Mouse (Mus musculus): ENCODE data around the gene Hapln4.

The Hapln4 gene

GRCm38 (mm10) chr8:70139981-70140380 is 56.7 kb downstream of the Hapln4 start:
- no peak for DNase-seq
